Mouse (Mus musculus) heart, postnatal 0 days (tissue): ENCODE data around the gene Ubr3.

ENCODE experiments used
- CTCF ChIP-seq: IDR thresholded peaks from 2 replicates; pipeline ENCODE4 v1.5.1; 2016; ENCODE audit warnings: antibody characterized with exemption, control low read depth, low read depth
- EP300 ChIP-seq: IDR thresholded peaks from 2 replicates; pipeline ENCODE4 v1.6.1; 2016; ENCODE audit warnings: antibody characterized with exemption, low read depth

- TF ChIP-seq CTCF (no peak), EP300 (no peak)
Measured at GRCm38 (mm10) chr2:70069861-70070260, 172.8 kb downstream of the Ubr3 start.
